Mouse (Mus musculus) midbrain, embryonic 15.5 days (tissue): Measurements from ENCODE around the gene Urod. TPM values are rescaled to one million over a fixed set of nuclear protein-coding genes. Genes with fewer than 3 reads are reported as not detected.

Experiments
- ATAC-seq: fragments of 200-750 bp; cut with Nextera tagmentation; replicated peaks from 2 replicates; pipeline ENCODE4 v1.8.0; 2017; ENCODE audit warnings: moderate TSS enrichment
- H3K27ac ChIP-seq: fragments of 300-500 bp; sonication (generic); 2 replicates; pipeline ENCODE4 v1.5.1; 2015; ENCODE audit warnings: mild to moderate bottlenecking, inconsistent platforms
- H3K27me3 ChIP-seq: fragments of 300-500 bp; sonication (generic); replicated peaks from 2 replicates; pipeline ENCODE4 v1.6.1; 2015; ENCODE audit warnings: inconsistent platforms
- H3K36me3 ChIP-seq: fragments of 300-500 bp; sonication (generic); replicated peaks from 2 replicates; pipeline ENCODE4 v1.6.1; 2015; ENCODE audit warnings: inconsistent platforms
- H3K4me1 ChIP-seq: fragments of 300-500 bp; sonication (generic); 2 replicates; pipeline ENCODE4 v1.6.1; 2015; ENCODE audit warnings: inconsistent platforms
- H3K4me2 ChIP-seq: fragments of 300-500 bp; sonication (generic); 2 replicates; pipeline ENCODE4 v1.6.1; 2015; ENCODE audit warnings: inconsistent platforms, mild to moderate bottlenecking, moderate library complexity
- H3K4me3 ChIP-seq: fragments of 300-500 bp; sonication (generic); 2 replicates; pipeline ENCODE4 v1.5.1; 2015; ENCODE audit warnings: mild to moderate bottlenecking, inconsistent platforms
- H3K9ac ChIP-seq: fragments of 300-500 bp; sonication (generic); 2 replicates; pipeline ENCODE4 v1.6.1; 2015; ENCODE audit warnings: mild to moderate bottlenecking, inconsistent platforms
- H3K9me3 ChIP-seq: fragments of 300-500 bp; sonication (generic); 2 replicates; pipeline ENCODE4 v1.6.1; 2016; ENCODE audit warnings: inconsistent platforms
- WGBS: fragments of 180-500 bp; shearing (Covaris S2); methylation state at CpG from one replicate; pipeline ENCODE4 v1.1.7; 2015; ENCODE audit warnings: mixed read lengths; 5-methylcytosine and 5-hydroxymethylcytosine counted together
- polyA plus RNA-seq: library from polyadenylated mRNA; unstranded; fragments of >200 nt; fragmentation: Nextera tagmentation; extraction: Ambion mirVana; gene quantifications from 2 replicates; pipeline ENCODE4 v1.2.1, GENCODE M21; 2015

Urod gene
- polyA plus RNA-seq, 1 experiment from 2014 or later, result 51.4 TPM

- 88% methylated on average over 5 of the region's 5 CpGs for WGBS
- Histone ChIP-seq H3K36me3 (no peaks in the 10 kb centered on the region), H3K4me3 (no peak overlapping the region), H3K27me3 (no peaks in the 10 kb centered on the region), H3K4me2 (no peak overlapping the region), H3K27ac (no peak overlapping the region), H3K9ac (no peak overlapping the region), H3K9me3 (no peaks in the 10 kb centered on the region), H3K4me1 (no peaks in the 10 kb centered on the region)
- no peak for ATAC-seq
Observed at GRCm38 (mm10) chr4:117010231-117010630, 16.0 kb upstream of the Urod start.

GRCm38 (mm10) chr4:117007058-117007457 lies 12.8 kb upstream of the Urod start:
- Histone ChIP-seq H3K4me3 (no peak overlapping the region), H3K9ac (no peak overlapping the region), H3K4me1 (no peaks in the 10 kb centered on the region), H3K27me3 (no peaks in the 10 kb centered on the region), H3K9me3 (no peaks in the 10 kb centered on the region), H3K4me2 (no peak overlapping the region), H3K36me3 (peaks cover 11% of the 10 kb centered on the region; the same call in 1 of the 2 replicates), H3K27ac (no peak overlapping the region)
- 66% methylated on average over 3 of the region's 3 CpGs for WGBS
- ATAC-seq, result no peak

GRCm38 (mm10) chr4:117005611-117006400 lies 11.6 kb upstream of the Urod start:
- H3K4me1 ChIP-seq, result no peaks in the 10 kb centered on the region
- H3K4me3 ChIP-seq, result no peak overlapping the region
- H3K4me2 ChIP-seq, result no peak overlapping the region
- H3K9me3 ChIP-seq, result no peaks in the 10 kb centered on the region
- H3K27ac ChIP-seq, result no peak overlapping the region
- H3K36me3 ChIP-seq, result peaks cover 11% of the 10 kb centered on the region
- no peak overlapping the region for H3K9ac ChIP-seq
- no peaks in the 10 kb centered on the region for H3K27me3 ChIP-seq
- no peak for ATAC-seq
- WGBS, result 73% methylated on average over 7 of the region's 7 CpGs

- Histone ChIP-seq H3K4me3 (no peak overlapping the region), H3K9ac (no peak overlapping the region), H3K9me3 (no peaks in the 10 kb centered on the region), H3K36me3 (peaks cover 22% of the 10 kb centered on the region), H3K27me3 (no peaks in the 10 kb centered on the region), H3K27ac (no peak overlapping the region), H3K4me2 (no peak overlapping the region), H3K4me1 (no peaks in the 10 kb centered on the region)
- no peak for ATAC-seq
- 91% methylated on average over 4 of the region's 4 CpGs for WGBS
Observed at GRCm38 (mm10) chr4:117004649-117005048, 10.4 kb upstream of the Urod start.

GRCm38 (mm10) chr4:117002543-117003521 lies 8.6 kb upstream of the Urod start:
- H3K9ac ChIP-seq, result no peak overlapping the region
- no peak overlapping the region for H3K27ac ChIP-seq
- H3K4me1 ChIP-seq, result no peaks in the 10 kb centered on the region
- no peaks in the 10 kb centered on the region for H3K27me3 ChIP-seq
- WGBS, result 58% methylated on average over 38 of the region's 38 CpGs
- H3K9me3 ChIP-seq, result no peaks in the 10 kb centered on the region
- no peak overlapping the region for H3K4me2 ChIP-seq
- H3K36me3 ChIP-seq, result peaks cover 34% of the 10 kb centered on the region
- ATAC-seq, result peak; percentile 62; the same call in 1 of the 2 replicates
- H3K4me3 ChIP-seq, result no peak overlapping the region

GRCm38 (mm10) chr4:117001957-117002356 lies 7.7 kb upstream of the Urod start:
- ATAC-seq, result no peak
- Histone ChIP-seq H3K27ac (no peak overlapping the region), H3K36me3 (peaks cover 34% of the 10 kb centered on the region), H3K4me2 (no peak overlapping the region), H3K4me1 (no peaks in the 10 kb centered on the region), H3K27me3 (no peaks in the 10 kb centered on the region), H3K9ac (no peak overlapping the region), H3K4me3 (no peak overlapping the region), H3K9me3 (no peaks in the 10 kb centered on the region)
- 90% methylated on average over 16 of the region's 16 CpGs for WGBS

GRCm38 (mm10) chr4:116999513-117000154 lies 5.4 kb upstream of the Urod start:
- 92% methylated on average over 17 of the region's 17 CpGs for WGBS
- Histone ChIP-seq H3K4me1 (peaks cover 16% of the 10 kb centered on the region), H3K27me3 (no peaks in the 10 kb centered on the region), H3K4me3 (no peak overlapping the region), H3K36me3 (peaks cover 34% of the 10 kb centered on the region), H3K27ac (no peak overlapping the region), H3K9me3 (no peaks in the 10 kb centered on the region), H3K4me2 (no peak overlapping the region), H3K9ac (no peak overlapping the region)
- no peak for ATAC-seq

- H3K9ac ChIP-seq, result peak overlapping the region; percentile 86
- ATAC-seq, result peak; percentile 9
Observed at GRCm38 (mm10) chr4:116995798-116996135, 1.6 kb upstream of the Urod start.

GRCm38 (mm10) chr4:116995131-116995797 lies 1.1 kb upstream of the Urod start, which contains the start of gene Hectd3:
Gene Hectd3, plus strand, starts transcription at chr4:116995317.
- Histone ChIP-seq H3K27ac (peak within 1 kb of the TSS; percentile 81), H3K4me2 (peak within 1 kb of the TSS; percentile 92)
- ATAC-seq, result peak; percentile 72

More at GRCm38 (mm10) chr4:116995798-116996135, 1.6 kb upstream of the Urod start:
- H3K4me3 ChIP-seq, result peak overlapping the region; percentile 97
- peaks cover 22% of the 10 kb centered on the region; the same call in 1 of the 2 replicates for H3K36me3 ChIP-seq
- H3K9me3 ChIP-seq, result no peaks in the 10 kb centered on the region
- H3K27ac ChIP-seq, result peak overlapping the region; percentile 81; the same call in 1 of the 2 replicates
- no peaks in the 10 kb centered on the region for H3K27me3 ChIP-seq
- H3K4me1 ChIP-seq, result peaks cover 26% of the 10 kb centered on the region
- under 1% methylated on average over 16 of the region's 16 CpGs for WGBS
- H3K4me2 ChIP-seq, result peak overlapping the region; percentile 92

GRCm38 (mm10) chr4:116991366-116991765 lies 2.8 kb downstream of the Urod start:
- Histone ChIP-seq H3K4me1 (peaks cover 22% of the 10 kb centered on the region), H3K4me3 (no peak overlapping the region), H3K27ac (0 out of 2 replicates have a peak overlapping the region, but pooled peaks have one; percentile 5), H3K4me2 (no peak overlapping the region), H3K36me3 (peaks cover 12% of the 10 kb centered on the region; the same call in 1 of the 2 replicates), H3K27me3 (no peaks in the 10 kb centered on the region), H3K9ac (0 out of 2 replicates have a peak overlapping the region, but pooled peaks have one; percentile 22), H3K9me3 (no peaks in the 10 kb centered on the region)
- ATAC-seq, result no peak
- whole genome bisulfite sequencing, result 15% methylated on average over 7 of the region's 7 CpGs

More at GRCm38 (mm10) chr4:116995131-116995797, 1.1 kb upstream of the Urod start, which contains the start of gene Hectd3:
- WGBS, result under 1% methylated on average over 51 of the region's 58 CpGs
- peaks cover 17% of the 10 kb centered on the region; the same call in 1 of the 2 replicates for H3K36me3 ChIP-seq
- peak within 1 kb of the TSS; percentile 97 for H3K4me3 ChIP-seq
- H3K4me1 ChIP-seq, result peaks cover 26% of the 10 kb centered on the region
- H3K9ac ChIP-seq, result peak within 1 kb of the TSS; percentile 86
- H3K27me3 ChIP-seq, result no peaks in the 10 kb centered on the region
- no peaks in the 10 kb centered on the region for H3K9me3 ChIP-seq

- H3K4me3 ChIP-seq, result no peak overlapping the region
Observed at GRCm38 (mm10) chr4:116989731-116990130, 4.5 kb downstream of the Urod start.

More at GRCm38 (mm10) chr4:116989731-116990130, 4.5 kb downstream of the Urod start:
- Histone ChIP-seq H3K9me3 (no peaks in the 10 kb centered on the region), H3K27ac (no peak overlapping the region), H3K4me1 (peaks cover 12% of the 10 kb centered on the region), H3K9ac (no peak overlapping the region), H3K27me3 (no peaks in the 10 kb centered on the region), H3K4me2 (no peak overlapping the region), H3K36me3 (peaks cover 12% of the 10 kb centered on the region; the same call in 1 of the 2 replicates)
- ATAC-seq, result no peak
- WGBS, result 60% methylated on average over 6 of the region's 6 CpGs
